Mouse (Mus musculus) erythroblast, embryonic 14.5 days (primary cell): ENCODE measurements around the gene Gjd3.

ENCODE experiments used
- GATA1 ChIP-seq: IDR thresholded peaks from 2 replicates; pipeline ENCODE4 v1.6.1; 2012; ENCODE audit warnings: low read length, inconsistent platforms, mixed read lengths
- TAL1 ChIP-seq: IDR thresholded peaks from 3 replicates; pipeline ENCODE4 v1.6.1; 2012; ENCODE audit warnings: low read length, inconsistent platforms, mixed read lengths

DNA sequence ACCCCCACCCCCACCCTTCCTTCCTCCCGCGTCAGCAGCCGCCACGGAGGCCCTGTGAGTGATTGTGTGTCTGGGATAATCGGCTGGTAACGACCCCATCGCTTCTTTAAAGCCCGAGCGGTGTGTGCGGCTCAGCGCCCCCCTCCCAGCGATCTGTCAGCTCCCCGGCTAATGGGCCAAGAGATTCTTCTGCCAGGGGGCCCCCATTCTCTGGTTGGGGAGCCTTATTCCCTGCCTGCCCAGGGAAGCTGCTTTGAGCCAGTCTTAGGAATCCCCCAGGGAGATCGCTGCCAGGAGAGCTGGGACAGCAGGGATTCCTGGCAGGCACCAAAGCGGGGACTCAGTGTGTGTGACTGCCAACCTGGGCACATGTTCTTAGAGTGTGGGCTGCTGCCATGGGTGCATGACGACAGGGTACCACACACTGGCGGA, 13.3 kb downstream of the Gjd3 start:
- no peak for TF ChIP-seq GATA1
- no peak for TF ChIP-seq TAL1
